Mouse (Mus musculus) spleen, postnatal 36 days (tissue): ENCODE results near the gene Ppm1h.
A peak's percentile ranks its signal among the peaks of the same experiment; 100 is the strongest.

Source experiments
- DNase-seq, 2 experiments: peaks; one replicate each; pipeline ENCODE4 v3.0.0; 2022; ENCODE audit warnings: low spot score in 2 of 2, mixed read lengths in 1 of 2

Ppm1h gene

GRCm38 (mm10) chr10:122966421-122966820 lies 287.9 kb downstream of the Ppm1h start:
- no peak for DNase-seq

GRCm38 (mm10) chr10:122970188-122970587 lies 291.6 kb downstream of the Ppm1h start:
- DNase-seq = no peak

GRCm38 (mm10) chr10:122973241-122973640 lies 294.7 kb downstream of the Ppm1h start:
- DNase-seq = no peak

DNA sequence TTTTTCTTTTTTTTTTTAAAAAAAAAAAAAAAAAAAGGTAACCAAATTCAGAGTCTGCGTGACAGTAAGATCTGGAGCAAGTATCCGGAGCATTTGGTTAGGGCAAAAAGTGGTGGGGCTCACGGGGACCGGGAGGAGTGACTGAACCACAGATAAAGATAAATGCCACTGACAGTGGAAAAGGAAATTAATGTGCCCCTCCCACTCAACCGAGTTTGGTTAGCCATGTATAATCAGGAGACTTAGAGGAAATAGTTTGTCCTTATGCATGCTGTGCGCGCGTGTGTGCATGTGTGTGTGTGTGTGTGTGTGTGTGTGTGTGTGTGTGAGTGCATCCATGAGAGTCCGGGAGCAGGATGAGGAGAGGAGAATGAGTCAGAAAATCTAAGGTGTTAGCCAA lies 297.5 kb downstream of the Ppm1h start:
- no peak for DNase-seq

DNA sequence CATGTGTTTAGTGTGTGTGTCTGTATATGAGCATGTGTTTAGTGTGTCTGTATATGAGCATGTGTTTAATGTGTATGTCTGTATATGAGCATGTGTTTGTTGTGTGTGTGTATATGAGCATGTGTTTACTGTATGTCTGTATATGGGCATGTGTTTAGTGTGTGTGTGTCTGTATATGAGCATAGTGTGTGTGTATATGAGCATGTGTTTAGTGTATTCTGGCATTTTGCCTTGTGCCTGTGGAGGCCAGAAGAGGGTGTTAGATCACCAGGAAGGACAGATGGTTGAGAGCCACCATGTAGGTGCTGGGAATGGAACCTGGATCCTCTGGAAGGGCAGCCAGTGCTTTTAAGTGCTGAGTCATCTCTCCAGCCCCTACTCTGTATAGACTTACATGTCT lies 300.8 kb downstream of the Ppm1h start:
- DNase-seq = no peak

DNA sequence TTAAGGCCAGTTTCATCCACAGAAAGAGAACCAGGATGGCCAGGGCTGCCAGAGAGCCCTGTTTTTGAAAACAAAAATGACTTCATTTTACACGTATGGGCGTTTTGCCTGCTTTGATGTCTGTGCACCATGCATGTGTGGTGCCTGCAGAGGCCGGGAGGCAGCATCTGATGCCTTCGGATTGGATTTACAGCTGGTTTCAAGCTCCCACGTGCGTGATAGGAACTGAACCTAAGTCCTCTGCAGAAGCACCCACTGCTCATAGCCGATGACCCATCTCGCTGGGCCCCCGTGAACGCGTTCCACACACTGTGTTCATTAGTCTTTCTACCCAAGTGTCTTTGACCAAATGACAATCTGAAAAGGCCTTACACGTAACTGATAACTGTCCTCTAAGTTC lies 301.6 kb downstream of the Ppm1h start:
- DNase-seq = no peak

- no peak for DNase-seq
These were observed 304.5 kb downstream of the Ppm1h start for GRCm38 (mm10) chr10:122982909-122983578.

DNA sequence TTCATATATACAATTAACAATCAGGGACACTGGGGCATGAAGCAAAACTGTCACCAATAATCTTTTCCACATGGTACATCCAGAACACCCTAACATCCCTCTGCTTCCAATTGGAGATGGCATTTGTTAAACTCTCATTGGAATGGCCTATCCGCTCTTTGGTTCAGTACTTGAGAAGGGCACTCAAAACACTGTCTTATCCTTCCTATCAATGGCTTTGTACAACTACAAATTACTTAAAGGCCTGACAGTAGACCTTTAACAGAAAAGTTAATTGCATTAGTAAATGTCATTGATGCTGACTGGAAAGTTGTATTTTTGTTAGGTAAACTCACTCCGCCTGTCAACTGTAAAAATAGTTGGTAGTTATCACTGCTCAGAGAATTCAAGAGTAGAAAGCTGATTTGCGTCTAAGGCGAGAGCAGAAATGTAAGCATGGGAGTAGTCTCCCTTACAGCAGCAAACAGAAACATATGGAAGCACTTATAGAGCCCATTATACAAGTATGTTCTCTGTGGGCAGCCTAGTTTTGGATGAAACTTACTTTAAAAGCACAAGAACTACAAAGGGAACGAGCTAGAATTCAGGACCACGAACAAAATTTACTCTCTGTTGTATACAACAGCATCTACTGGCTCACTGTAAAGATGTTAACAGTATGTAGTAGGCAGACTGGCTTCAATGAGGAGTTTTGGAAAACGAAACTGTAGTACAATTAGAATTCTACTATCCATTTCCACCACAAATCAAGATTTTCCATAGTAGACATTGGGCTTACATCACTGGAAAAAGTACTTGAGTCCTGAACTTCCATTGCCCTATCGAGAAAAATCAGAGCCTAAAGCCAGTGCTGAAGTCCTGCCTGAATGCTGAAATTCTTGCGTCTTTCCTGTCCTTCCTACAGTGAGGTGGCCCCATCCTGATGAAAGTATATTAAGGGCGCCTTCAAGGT lies 305.3 kb downstream of the Ppm1h start:
- DNase-seq = no peak

GRCm38 (mm10) chr10:122984531-122985251 lies 306.1 kb downstream of the Ppm1h start:
- no peak for DNase-seq

GRCm38 (mm10) chr10:122985252-122985514 lies 306.6 kb downstream of the Ppm1h start:
- peak; percentile 60 to 67 for DNase-seq

GRCm38 (mm10) chr10:122985515-122986319 lies 307.2 kb downstream of the Ppm1h start:
- DNase-seq = peak; percentile 78 to 82

DNA sequence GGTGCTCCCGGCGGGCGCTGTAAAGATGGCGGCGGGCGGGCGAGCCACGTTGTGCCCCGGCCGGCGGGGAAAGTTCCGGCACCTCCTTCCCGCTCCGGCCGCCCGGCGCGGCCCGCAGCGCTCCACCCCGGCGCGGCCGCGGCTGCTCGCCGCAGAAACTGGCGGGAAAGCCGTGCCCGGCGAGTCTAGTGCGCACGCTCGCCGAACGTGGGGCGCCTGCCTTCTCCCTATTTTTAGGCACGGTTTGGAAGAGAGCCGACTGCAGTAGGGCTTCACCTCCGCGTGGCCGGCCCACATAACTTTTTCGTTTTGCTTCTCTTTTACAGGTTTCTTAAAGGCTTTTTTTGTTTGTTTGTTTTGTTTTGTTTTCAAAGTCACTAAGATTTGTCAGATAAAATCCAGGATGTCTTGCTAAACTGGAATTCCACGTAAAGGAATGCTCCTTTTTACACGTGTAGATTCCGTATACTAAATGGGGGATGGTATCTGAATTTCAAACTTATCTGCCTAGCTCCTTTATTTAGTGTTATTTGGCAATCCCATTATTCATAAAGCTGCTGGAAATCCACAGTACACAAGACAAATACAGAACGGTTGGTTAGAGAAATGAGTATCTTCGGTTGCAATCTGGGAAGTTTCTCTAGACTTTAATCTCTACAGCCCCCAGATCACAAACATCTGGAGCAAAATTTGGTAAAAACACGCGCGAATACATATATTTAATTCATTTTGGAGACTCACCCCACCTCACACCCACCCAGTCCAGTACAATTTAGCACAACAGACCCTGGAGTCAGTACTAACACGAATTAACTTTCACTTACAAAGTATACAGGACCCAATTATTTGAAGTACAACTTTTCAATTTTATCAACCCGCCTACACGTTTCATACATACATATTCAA lies 308.0 kb downstream of the Ppm1h start:
- peak; percentile 68 to 76 for DNase-seq

DNA sequence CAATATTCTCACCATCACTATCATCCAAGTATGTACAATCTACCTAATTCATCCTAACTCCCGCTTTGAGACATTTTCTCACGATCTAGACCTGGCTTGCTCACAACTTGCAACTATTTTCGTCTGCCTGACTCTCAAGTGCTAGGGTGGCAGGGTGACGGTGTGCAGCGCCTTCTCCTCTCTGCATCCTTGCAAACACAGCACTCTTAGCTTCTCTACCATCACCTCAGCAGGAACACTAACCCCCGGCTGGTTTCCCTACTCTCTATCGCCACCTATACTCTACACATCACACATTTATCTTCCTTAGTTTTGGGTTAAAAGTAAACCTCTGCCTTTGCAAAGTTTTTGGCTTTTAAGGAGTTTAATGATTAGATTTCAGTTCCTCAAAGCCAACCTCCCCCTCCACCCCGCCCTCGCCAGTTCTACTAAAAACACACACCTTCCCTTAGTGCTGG lies 309.1 kb downstream of the Ppm1h start:
- peak; percentile 59 to 65 for DNase-seq

DNA sequence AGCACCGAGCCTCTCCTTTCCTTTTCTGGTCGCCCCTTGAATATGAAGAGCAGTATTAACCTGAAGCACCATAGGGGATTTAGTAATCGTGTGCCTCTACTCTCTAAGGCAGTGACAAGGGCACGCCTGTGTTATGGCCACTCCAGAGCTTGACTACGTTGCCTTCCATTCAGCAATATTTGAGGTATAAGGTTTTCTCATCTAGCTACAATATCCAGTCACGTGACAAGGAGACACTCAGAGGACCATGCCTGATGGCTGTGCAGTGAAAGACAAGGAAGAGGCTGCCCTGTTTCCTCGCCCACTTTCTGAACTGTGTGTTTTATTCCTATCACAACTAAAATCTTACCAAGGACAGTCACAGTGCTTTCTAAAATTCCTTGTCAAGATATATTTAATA lies 309.8 kb downstream of the Ppm1h start:
- DNase-seq = no peak

- DNase-seq = no peak
These were observed 311.4 kb downstream of the Ppm1h start for GRCm38 (mm10) chr10:122989916-122990315.

DNA sequence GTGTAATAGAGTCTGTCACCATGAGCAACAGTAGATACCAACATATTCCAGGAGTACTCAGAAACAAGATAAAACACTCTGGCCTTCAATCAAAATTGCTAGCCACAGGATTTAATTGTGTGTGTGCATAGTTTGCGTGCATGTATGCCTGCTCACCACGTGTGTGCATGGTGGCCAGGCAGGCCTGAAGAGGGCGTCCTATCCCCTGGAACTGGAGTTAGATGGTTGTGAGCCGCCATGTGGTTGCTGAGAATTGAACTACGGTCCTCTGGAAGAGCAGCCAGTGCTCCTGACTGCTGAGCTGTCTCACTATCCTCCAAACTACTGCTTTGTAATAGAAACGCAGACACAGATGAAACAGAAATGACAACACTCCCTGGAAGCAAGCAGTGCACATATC lies 312.0 kb downstream of the Ppm1h start:
- DNase-seq = no peak

GRCm38 (mm10) chr10:122991053-122991452 lies 312.5 kb downstream of the Ppm1h start:
- DNase-seq = no peak

GRCm38 (mm10) chr10:122991648-122992047 lies 313.1 kb downstream of the Ppm1h start:
- DNase-seq = no peak

GRCm38 (mm10) chr10:122994402-122995107 lies 316.0 kb downstream of the Ppm1h start:
- no peak for DNase-seq
